10 mouse cellular contexts compared by ENCODE assay signal in genomic region chr11:67112851-67113202, GRCm38 (mm10). TPM values are rescaled to one million over a fixed set of nuclear protein-coding genes. Genes with fewer than 3 reads are reported as not detected.
A peak's percentile ranks its signal among the peaks of the same experiment; 100 is the strongest.
DNase-seq lines count a peak whose midpoint lies in the region; ATAC-seq and TF ChIP-seq lines count a peak whose summit lies in the region.
"Had no signal": no experiment of that assay in that cellular context is flagged by ENCODE, and none has a peak within 500 bp of the region (broad histone marks: within the 10 kb centered on the region; RNA-seq: fewer than 3 reads in every experiment).

No protein-coding gene starts in this region.

- H3K36me3 ChIP-seq in intestine, postnatal 0 days (ENCODE audit: control insufficient read depth, insufficient read depth), result no peaks in the 10 kb centered on the region
- H3K36me3 ChIP-seq in intestine, embryonic 15.5 days, result no peaks in the 10 kb centered on the region
- H3K36me3 ChIP-seq in embryonic facial prominence, embryonic 14.5 days (ENCODE audit: control insufficient read depth, insufficient read depth, low read length), result no peaks in the 10 kb centered on the region
- no peaks in the 10 kb centered on the region for H3K36me3 ChIP-seq in limb, embryonic 13.5 days
- H3K36me3 ChIP-seq: embryonic facial prominence, embryonic 13.5 days had no signal

- H3K4me3 ChIP-seq in intestine, postnatal 0 days (ENCODE audit: low read depth, low read length), result no peak overlapping the region
- H3K4me3 ChIP-seq in intestine, embryonic 15.5 days (replicated peaks), result no peak overlapping the region
- H3K4me3 ChIP-seq in embryonic facial prominence, embryonic 14.5 days (ENCODE audit: low read depth, low read length), result no peak overlapping the region
- no peak overlapping the region for H3K4me3 ChIP-seq in limb, embryonic 13.5 days
- H3K4me3 ChIP-seq: embryonic facial prominence, embryonic 13.5 days; myocyte had no signal

- no peaks in the 10 kb centered on the region; the same call in 1 of the 2 replicates for H3K27me3 ChIP-seq in intestine, postnatal 0 days (replicated peaks; ENCODE audit: control insufficient read depth, insufficient read depth, low read length)
- no peaks in the 10 kb centered on the region for H3K27me3 ChIP-seq in intestine, embryonic 15.5 days (replicated peaks)
- H3K27me3 ChIP-seq in embryonic facial prominence, embryonic 14.5 days (replicated peaks; ENCODE audit: control insufficient read depth, insufficient read depth, low read length), result no peaks in the 10 kb centered on the region
- 0 out of 2 replicates have a peak, but pooled peaks cover 5% of the 10 kb centered on the region for H3K27me3 ChIP-seq in limb, embryonic 13.5 days
- H3K27me3 ChIP-seq: embryonic facial prominence, embryonic 13.5 days had no signal

- peak; percentile 62 to 71 for DNase-seq in adrenal gland, postnatal 36 days
- peak; percentile 71 for DNase-seq in embryonic facial prominence, embryonic 14.5 days (ENCODE audit: low spot score)
- DNase-seq in hindlimb bud, embryonic 11.5 days (ENCODE audit: extremely low spot score, low read depth, low spot score), result peak; percentile 46
- peak; percentile 40 to 55 for DNase-seq in natural killer cell, adult 2 months (ENCODE audit: low spot score in 2 of 2)
- DNase-seq in thymus, postnatal 14 days, result peak; percentile 45

- no peak overlapping the region for H3K27ac ChIP-seq in intestine, postnatal 0 days (ENCODE audit: low read depth, low read length)
- no peak overlapping the region for H3K27ac ChIP-seq in intestine, embryonic 15.5 days
- H3K27ac ChIP-seq in embryonic facial prominence, embryonic 14.5 days (replicated peaks; ENCODE audit: low read depth, low read length), result no peak overlapping the region
- no peak overlapping the region for H3K27ac ChIP-seq in limb, embryonic 13.5 days
- H3K27ac ChIP-seq: embryonic facial prominence, embryonic 13.5 days had no signal

- no peak overlapping the region for H3K4me2 ChIP-seq in intestine, postnatal 0 days (replicated peaks; ENCODE audit: low read depth)
- H3K4me2 ChIP-seq in intestine, embryonic 15.5 days (replicated peaks), result no peak overlapping the region
- H3K4me2 ChIP-seq in embryonic facial prominence, embryonic 14.5 days (ENCODE audit: low read depth, low read length), result no peak overlapping the region
- no peak overlapping the region for H3K4me2 ChIP-seq in limb, embryonic 13.5 days (replicated peaks)
- H3K4me2 ChIP-seq: embryonic facial prominence, embryonic 13.5 days had no signal

- 41% methylated on average over 11 of the region's 11 CpGs for whole genome bisulfite sequencing in intestine, postnatal 0 days
- 42% methylated on average over 11 of the region's 11 CpGs for WGBS in intestine, embryonic 15.5 days
- WGBS in embryonic facial prominence, embryonic 14.5 days, result 41% methylated on average over 11 of the region's 11 CpGs
- 45% methylated on average over 11 of the region's 11 CpGs for WGBS in limb, embryonic 13.5 days

- no peaks in the 10 kb centered on the region for H3K9me3 ChIP-seq in intestine, postnatal 0 days (ENCODE audit: control insufficient read depth)
- H3K9me3 ChIP-seq in intestine, embryonic 15.5 days, result no peaks in the 10 kb centered on the region
- no peaks in the 10 kb centered on the region for H3K9me3 ChIP-seq in embryonic facial prominence, embryonic 14.5 days (ENCODE audit: control insufficient read depth, low read length)
- H3K9me3 ChIP-seq in limb, embryonic 13.5 days, result no peaks in the 10 kb centered on the region
- H3K9me3 ChIP-seq: embryonic facial prominence, embryonic 13.5 days had no signal

- ATAC-seq in intestine, postnatal 0 days, result no peak
- ATAC-seq in intestine, embryonic 15.5 days, result no peak
- ATAC-seq in embryonic facial prominence, embryonic 14.5 days (ENCODE audit: low read depth), result no peak
- ATAC-seq in limb, embryonic 13.5 days (ENCODE audit: low FRiP score, low read depth), result 0 out of 2 replicates have a peak, but pooled peaks have one; percentile 42

- no peaks in the 10 kb centered on the region for H3K4me1 ChIP-seq in intestine, postnatal 0 days (replicated peaks; ENCODE audit: control insufficient read depth, insufficient read depth, low read length)
- no peaks in the 10 kb centered on the region for H3K4me1 ChIP-seq in intestine, embryonic 15.5 days (replicated peaks)
- no peaks in the 10 kb centered on the region for H3K4me1 ChIP-seq in embryonic facial prominence, embryonic 14.5 days (ENCODE audit: control insufficient read depth, insufficient read depth, low read length)
- no peaks in the 10 kb centered on the region for H3K4me1 ChIP-seq in limb, embryonic 13.5 days
- H3K4me1 ChIP-seq: embryonic facial prominence, embryonic 13.5 days had no signal

- no peak overlapping the region for H3K9ac ChIP-seq in intestine, postnatal 0 days (ENCODE audit: low read depth, low read length)
- H3K9ac ChIP-seq in intestine, embryonic 15.5 days, result no peak overlapping the region
- H3K9ac ChIP-seq in embryonic facial prominence, embryonic 14.5 days (ENCODE audit: low read depth, low read length), result no peak overlapping the region
- H3K9ac ChIP-seq in limb, embryonic 13.5 days, result no peak overlapping the region
- H3K9ac ChIP-seq: embryonic facial prominence, embryonic 13.5 days had no signal

- TF ChIP-seq CTCF in intestine, postnatal 0 days (IDR thresholded peaks at IDR 0.05; ENCODE audit: low read depth), result peak; percentile 90

RNA-seq across cellular contexts. Expression of gene Myh3, which starts 34.7 kb away (rescaled TPM):
- 0.10 and 0.14 TPM in 2 replicates for polyA plus RNA-seq in intestine, postnatal 0 days (2015; fragmentation: Nextera tagmentation; extraction: Ambion mirVana)
- 0.48 and 1.2 TPM in 2 replicates for polyA plus RNA-seq in intestine, embryonic 15.5 days (2015; fragmentation: Nextera tagmentation; extraction: Ambion mirVana)
- under 1 TPM; 0.03 to 0.07 TPM for total RNA-seq in adrenal gland, postnatal 36 days (2021)
- 368 and 488 TPM in 2 replicates for polyA plus RNA-seq in embryonic facial prominence, embryonic 14.5 days (2014; fragmentation: Nextera tagmentation; extraction: Ambion mirVana)
- 85.0 and 101 TPM in 2 replicates for polyA plus RNA-seq in limb, embryonic 13.5 days (2015; fragmentation: Nextera tagmentation; extraction: Ambion mirVana)

RNA-seq across cellular contexts. Expression of gene Myh2, which starts 58.0 kb away (rescaled TPM):
- 0.05 and 0.07 TPM in 2 replicates for polyA plus RNA-seq in intestine, postnatal 0 days (2015; fragmentation: Nextera tagmentation; extraction: Ambion mirVana)
- polyA plus RNA-seq in intestine, embryonic 15.5 days (2015; fragmentation: Nextera tagmentation; extraction: Ambion mirVana), result 0.03 TPM in 1 of 2 replicates, not detected in the other
- total RNA-seq in adrenal gland, postnatal 36 days (2021), result under 1 TPM in 1 of 2 experiments, not detected in 1; 0.20 TPM
- polyA plus RNA-seq in embryonic facial prominence, embryonic 14.5 days (2014; fragmentation: Nextera tagmentation; extraction: Ambion mirVana), result 0.71 and 1.4 TPM in 2 replicates
- 0.11 and 0.15 TPM in 2 replicates for polyA plus RNA-seq in limb, embryonic 13.5 days (2015; fragmentation: Nextera tagmentation; extraction: Ambion mirVana)

Comparison
In these comparisons a context has a peak if more than half of its experiments do, and no peak if none do; other contexts are left out.
1. RNA of gene Myh3, which starts 34.7 kb away (polyA plus RNA-seq): 368 to 488 TPM in embryonic facial prominence, embryonic 14.5 days and 85.0 to 101 TPM in limb, embryonic 13.5 days; 0.48 to 1.2 TPM in intestine, embryonic 15.5 days and 0.10 to 0.14 TPM in intestine, postnatal 0 days; every median in the first group is over 10 times any median in the second.
2. Peak in every context shown above with its lines, with median percentiles within 50 percentile points of each other: DNase-seq.